Mouse (Mus musculus): Measurements from ENCODE around the gene Gpx4. TPM values are rescaled to one million over a fixed set of nuclear protein-coding genes. Genes with fewer than 3 reads are reported as not detected.
A peak's percentile ranks its signal among the peaks of the same experiment; 100 is the strongest.

Gpx4 gene
- polyA plus RNA-seq, 1 experiment from 2014 or later, result 517 TPM

GRCm38 (mm10) chr10:80078366-80078765 lies 31.4 kb downstream of the Gpx4 start:
- H3K27me3 ChIP-seq (replicated peaks; ENCODE audit: control insufficient read depth, insufficient read depth, low read length), result no peaks in the 10 kb centered on the region
- no peak overlapping the region for H3K9ac ChIP-seq (ENCODE audit: low read depth, low read length)
- H3K4me3 ChIP-seq (ENCODE audit: low read depth, low read length), result no peak overlapping the region
- ATAC-seq (ENCODE audit: low read depth), result no peak
- H3K4me1 ChIP-seq (ENCODE audit: control insufficient read depth, insufficient read depth, low read length), result peaks cover 12% of the 10 kb centered on the region; the same call in 1 of the 2 replicates
- H3K9me3 ChIP-seq (ENCODE audit: control insufficient read depth, low read length), result no peaks in the 10 kb centered on the region
- peaks cover 51% of the 10 kb centered on the region for H3K36me3 ChIP-seq (ENCODE audit: control insufficient read depth, insufficient read depth, low read length)
- no peak overlapping the region for H3K27ac ChIP-seq (replicated peaks; ENCODE audit: low read depth, low read length)
- WGBS, result 79% methylated on average over 1 of the region's 1 CpGs
- no peak overlapping the region for H3K4me2 ChIP-seq (ENCODE audit: low read depth, low read length)
- DNase-seq (ENCODE audit: low spot score), result no peak

- Histone ChIP-seq H3K4me1 (ENCODE audit: control insufficient read depth, insufficient read depth, low read length) (peaks cover 4% of the 10 kb centered on the region; the same call in 1 of the 2 replicates), H3K4me2 (ENCODE audit: low read depth, low read length) (no peak overlapping the region), H3K4me3 (ENCODE audit: low read depth, low read length) (no peak overlapping the region), H3K27me3 (replicated peaks; ENCODE audit: control insufficient read depth, insufficient read depth, low read length) (no peaks in the 10 kb centered on the region), H3K36me3 (ENCODE audit: control insufficient read depth, insufficient read depth, low read length) (peaks cover 66% of the 10 kb centered on the region), H3K9ac (ENCODE audit: low read depth, low read length) (no peak overlapping the region), H3K27ac (replicated peaks; ENCODE audit: low read depth, low read length) (no peak overlapping the region), H3K9me3 (ENCODE audit: control insufficient read depth, low read length) (no peaks in the 10 kb centered on the region)
- DNase-seq (ENCODE audit: low spot score) (no peak), ATAC-seq (ENCODE audit: low read depth) (no peak)
- WGBS, result 80% methylated on average over 16 of the region's 16 CpGs
Measured at GRCm38 (mm10) chr10:80080396-80081070, 33.6 kb downstream of the Gpx4 start.

- no peak overlapping the region for H3K27ac ChIP-seq (replicated peaks; ENCODE audit: low read depth, low read length)
- H3K27me3 ChIP-seq (replicated peaks; ENCODE audit: control insufficient read depth, insufficient read depth, low read length), result no peaks in the 10 kb centered on the region
- H3K36me3 ChIP-seq (ENCODE audit: control insufficient read depth, insufficient read depth, low read length), result peaks cover 68% of the 10 kb centered on the region
- H3K9ac ChIP-seq (ENCODE audit: low read depth, low read length), result no peak overlapping the region
- WGBS, result 59% methylated on average over 3 of the region's 3 CpGs
- H3K4me3 ChIP-seq (ENCODE audit: low read depth, low read length), result no peak overlapping the region
- no peak for ATAC-seq (ENCODE audit: low read depth)
- no peaks in the 10 kb centered on the region for H3K4me1 ChIP-seq (ENCODE audit: control insufficient read depth, insufficient read depth, low read length)
- DNase-seq (ENCODE audit: low spot score), result no peak
- H3K4me2 ChIP-seq (ENCODE audit: low read depth, low read length), result no peak overlapping the region
- H3K9me3 ChIP-seq (ENCODE audit: control insufficient read depth, low read length), result no peaks in the 10 kb centered on the region
Measured at GRCm38 (mm10) chr10:80081075-80081474, 34.1 kb downstream of the Gpx4 start.

GRCm38 (mm10) chr10:80084817-80085487 lies 38.0 kb downstream of the Gpx4 start:
- ATAC-seq (ENCODE audit: low read depth) (no peak), DNase-seq (ENCODE audit: low spot score) (peak; percentile 51)
- Histone ChIP-seq H3K36me3 (ENCODE audit: control insufficient read depth, insufficient read depth, low read length) (peaks cover 51% of the 10 kb centered on the region), H3K9me3 (ENCODE audit: control insufficient read depth, low read length) (no peaks in the 10 kb centered on the region), H3K9ac (ENCODE audit: low read depth, low read length) (no peak overlapping the region), H3K27ac (replicated peaks; ENCODE audit: low read depth, low read length) (0 out of 2 replicates have a peak overlapping the region, but pooled peaks have one; percentile 6), H3K4me3 (ENCODE audit: low read depth, low read length) (no peak overlapping the region), H3K4me2 (ENCODE audit: low read depth, low read length) (no peak overlapping the region), H3K4me1 (ENCODE audit: control insufficient read depth, insufficient read depth, low read length) (no peaks in the 10 kb centered on the region), H3K27me3 (replicated peaks; ENCODE audit: control insufficient read depth, insufficient read depth, low read length) (no peaks in the 10 kb centered on the region)
- 70% methylated on average over 8 of the region's 9 CpGs for WGBS

GRCm38 (mm10) chr10:80086847-80087246 lies 39.9 kb downstream of the Gpx4 start:
- Histone ChIP-seq H3K27ac (replicated peaks; ENCODE audit: low read depth, low read length) (no peak overlapping the region), H3K27me3 (replicated peaks; ENCODE audit: control insufficient read depth, insufficient read depth, low read length) (no peaks in the 10 kb centered on the region), H3K36me3 (ENCODE audit: control insufficient read depth, insufficient read depth, low read length) (peaks cover 32% of the 10 kb centered on the region), H3K9me3 (ENCODE audit: control insufficient read depth, low read length) (no peaks in the 10 kb centered on the region), H3K4me2 (ENCODE audit: low read depth, low read length) (no peak overlapping the region), H3K4me1 (ENCODE audit: control insufficient read depth, insufficient read depth, low read length) (no peaks in the 10 kb centered on the region), H3K4me3 (ENCODE audit: low read depth, low read length) (no peak overlapping the region), H3K9ac (ENCODE audit: low read depth, low read length) (no peak overlapping the region)
- WGBS, result 51% methylated on average over 3 of the region's 3 CpGs
- ATAC-seq (ENCODE audit: low read depth) (no peak), DNase-seq (ENCODE audit: low spot score) (no peak)

GRCm38 (mm10) chr10:80087483-80087882 lies 40.5 kb downstream of the Gpx4 start:
- no peak overlapping the region for H3K4me2 ChIP-seq (ENCODE audit: low read depth, low read length)
- DNase-seq (ENCODE audit: low spot score) (no peak), ATAC-seq (ENCODE audit: low read depth) (no peak)
- H3K4me3 ChIP-seq (ENCODE audit: low read depth, low read length), result no peak overlapping the region
- WGBS, result 92% methylated on average over 8 of the region's 8 CpGs
- H3K36me3 ChIP-seq (ENCODE audit: control insufficient read depth, insufficient read depth, low read length), result peaks cover 26% of the 10 kb centered on the region
- no peaks in the 10 kb centered on the region for H3K9me3 ChIP-seq (ENCODE audit: control insufficient read depth, low read length)
- no peak overlapping the region for H3K9ac ChIP-seq (ENCODE audit: low read depth, low read length)
- no peaks in the 10 kb centered on the region for H3K27me3 ChIP-seq (replicated peaks; ENCODE audit: control insufficient read depth, insufficient read depth, low read length)
- H3K4me1 ChIP-seq (ENCODE audit: control insufficient read depth, insufficient read depth, low read length), result no peaks in the 10 kb centered on the region
- H3K27ac ChIP-seq (replicated peaks; ENCODE audit: low read depth, low read length), result no peak overlapping the region

- no peaks in the 10 kb centered on the region for H3K27me3 ChIP-seq (replicated peaks; ENCODE audit: control insufficient read depth, insufficient read depth, low read length)
- H3K9me3 ChIP-seq (ENCODE audit: control insufficient read depth, low read length), result no peaks in the 10 kb centered on the region
- no peak overlapping the region for H3K4me3 ChIP-seq (ENCODE audit: low read depth, low read length)
- WGBS, result 57% methylated on average over 4 of the region's 4 CpGs
- no peaks in the 10 kb centered on the region for H3K4me1 ChIP-seq (ENCODE audit: control insufficient read depth, insufficient read depth, low read length)
- H3K4me2 ChIP-seq (ENCODE audit: low read depth, low read length), result no peak overlapping the region
- no peak for DNase-seq (ENCODE audit: low spot score)
- no peak overlapping the region for H3K27ac ChIP-seq (replicated peaks; ENCODE audit: low read depth, low read length)
- no peak for ATAC-seq (ENCODE audit: low read depth)
- no peak overlapping the region for H3K9ac ChIP-seq (ENCODE audit: low read depth, low read length)
- H3K36me3 ChIP-seq (ENCODE audit: control insufficient read depth, insufficient read depth, low read length), result peaks cover 9% of the 10 kb centered on the region
Measured at GRCm38 (mm10) chr10:80089146-80089545, 42.2 kb downstream of the Gpx4 start.

GRCm38 (mm10) chr10:80091527-80091926 lies 44.6 kb downstream of the Gpx4 start:
- ATAC-seq (ENCODE audit: low read depth) (peak; percentile 23; the same call in 1 of the 2 replicates), DNase-seq (ENCODE audit: low spot score) (no peak)
- no peaks in the 10 kb centered on the region for H3K9me3 ChIP-seq (ENCODE audit: control insufficient read depth, low read length)
- no peaks in the 10 kb centered on the region for H3K36me3 ChIP-seq (ENCODE audit: control insufficient read depth, insufficient read depth, low read length)
- no peaks in the 10 kb centered on the region for H3K27me3 ChIP-seq (replicated peaks; ENCODE audit: control insufficient read depth, insufficient read depth, low read length)
- H3K9ac ChIP-seq (ENCODE audit: low read depth, low read length), result no peak overlapping the region
- no peak overlapping the region for H3K4me3 ChIP-seq (ENCODE audit: low read depth, low read length)
- no peak overlapping the region for H3K27ac ChIP-seq (replicated peaks; ENCODE audit: low read depth, low read length)
- WGBS, result 93% methylated on average over 6 of the region's 6 CpGs
- H3K4me2 ChIP-seq (ENCODE audit: low read depth, low read length), result no peak overlapping the region
- H3K4me1 ChIP-seq (ENCODE audit: control insufficient read depth, insufficient read depth, low read length), result no peaks in the 10 kb centered on the region

GRCm38 (mm10) chr10:80092690-80093089 lies 45.7 kb downstream of the Gpx4 start:
- no peak overlapping the region for H3K9ac ChIP-seq (ENCODE audit: low read depth, low read length)
- ATAC-seq (ENCODE audit: low read depth), result no peak
- WGBS, result 89% methylated on average over 5 of the region's 5 CpGs

More at GRCm38 (mm10) chr10:80092690-80093089, 45.7 kb downstream of the Gpx4 start:
- Histone ChIP-seq H3K27me3 (replicated peaks; ENCODE audit: control insufficient read depth, insufficient read depth, low read length) (no peaks in the 10 kb centered on the region), H3K9me3 (ENCODE audit: control insufficient read depth, low read length) (no peaks in the 10 kb centered on the region), H3K4me2 (ENCODE audit: low read depth, low read length) (no peak overlapping the region), H3K27ac (replicated peaks; ENCODE audit: low read depth, low read length) (no peak overlapping the region), H3K4me3 (ENCODE audit: low read depth, low read length) (no peak overlapping the region), H3K4me1 (ENCODE audit: control insufficient read depth, insufficient read depth, low read length) (peaks cover 11% of the 10 kb centered on the region), H3K36me3 (ENCODE audit: control insufficient read depth, insufficient read depth, low read length) (no peaks in the 10 kb centered on the region)
- no peak for DNase-seq (ENCODE audit: low spot score)

Data from embryonic facial prominence, embryonic 14.5 days (tissue).